Mouse (Mus musculus): Measurements from ENCODE around the gene Olfr809.

DNA sequence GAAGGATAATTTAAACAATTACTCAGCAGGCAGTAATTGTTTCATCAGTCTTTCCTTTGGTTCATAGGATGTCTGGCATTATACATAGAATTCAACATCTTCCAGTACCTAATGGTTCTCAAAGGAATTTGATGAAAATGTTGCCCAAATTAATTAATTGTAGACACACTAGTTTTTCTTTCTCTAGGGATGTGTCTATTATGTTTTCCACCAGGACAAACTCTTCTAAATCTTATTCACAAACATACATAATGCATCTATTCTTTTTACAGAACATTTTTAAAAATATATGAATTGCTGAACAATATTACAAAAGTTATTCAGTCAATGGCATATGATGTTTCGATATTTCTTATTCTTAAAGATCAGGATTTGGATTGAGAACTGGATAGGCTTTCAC lies 9.3 kb upstream of the Olfr809 start, which contains the start of gene Olfr808:
- no peak for TF ChIP-seq CTCF (IDR thresholded peaks at IDR 0.05; ENCODE audit: low read depth, low read length)
- no peak for TF ChIP-seq GATA1 (IDR thresholded peaks at IDR 0.05; ENCODE audit: borderline replicate concordance, low read length)
- no peak for TF ChIP-seq GATA2 (IDR thresholded peaks at IDR 0.05; ENCODE audit: borderline replicate concordance, low read depth, low read length)

Measured in G1E (cell line).